ENCODE assay signal across 9 mouse cellular contexts in the genomic region with DNA sequence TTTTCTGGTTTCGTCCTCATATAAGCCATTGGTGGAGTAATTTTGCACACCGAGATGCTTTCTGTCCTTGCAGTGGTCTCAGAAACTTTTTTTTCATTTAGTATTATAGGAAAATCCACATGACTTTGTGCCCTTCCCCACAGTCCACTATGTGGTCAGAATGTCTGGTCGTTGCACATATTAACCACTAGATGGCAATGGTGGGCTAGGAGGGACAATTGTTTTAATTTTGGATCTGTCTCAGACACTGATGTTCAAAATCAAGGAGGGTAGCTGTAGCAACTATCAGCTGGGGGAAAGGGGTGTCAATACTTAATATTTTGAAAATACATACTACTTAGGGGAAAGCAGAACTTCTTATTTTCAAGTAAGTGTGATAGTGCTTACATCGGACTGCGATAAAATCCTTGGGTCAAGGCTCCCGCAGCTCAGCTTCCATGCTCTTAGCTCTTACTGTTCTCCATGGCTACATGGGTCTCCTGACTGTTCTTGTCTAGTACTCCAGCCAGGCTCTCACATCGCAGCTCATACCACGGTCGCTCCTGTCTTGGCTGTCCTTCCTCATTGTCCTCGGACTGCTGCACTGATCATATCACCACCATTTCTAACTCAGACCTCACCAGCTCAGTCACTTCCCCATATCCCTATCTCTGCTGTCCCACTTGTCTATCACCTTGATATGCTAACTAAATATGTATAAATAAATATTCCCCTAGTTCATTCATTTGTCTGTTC.
A peak's percentile ranks its signal among the peaks of the same experiment; 100 is the strongest.
DNase-seq lines count a peak whose midpoint lies in the region; ATAC-seq and TF ChIP-seq lines count a peak whose summit lies in the region.
"Had no signal": no experiment of that assay in that cellular context is flagged by ENCODE, and none has a peak within 500 bp of the region (broad histone marks: within the 10 kb centered on the region; RNA-seq: fewer than 3 reads in every experiment).

No protein-coding gene starts in this region.

- peak; percentile 86 for TF ChIP-seq CTCF in E14TG2a.4 (conservative IDR thresholded peaks at IDR 0.05; ENCODE audit: low read length)

- 49% methylated on average over 10 of the region's 10 CpGs for WGBS in heart, embryonic 11.5 days (ENCODE audit: insufficient replicate concordance)
- WGBS in hindbrain, embryonic 13.5 days = 62% methylated on average over 10 of the region's 10 CpGs
- 66% methylated on average over 10 of the region's 10 CpGs for WGBS in neural tube, embryonic 13.5 days

- DNase-seq in heart, adult 18-20 months = peak; percentile 3 to 20
- DNase-seq in cerebellum, adult 8-10 months = peak; percentile 47
- no peak for DNase-seq in layer of hippocampus, adult 11-12 months (ENCODE audit: low spot score)

- H3K4me3 ChIP-seq in heart, embryonic 11.5 days (ENCODE audit: low read depth, low read length) = no peak overlapping the region
- no peak overlapping the region for H3K4me3 ChIP-seq in E14TG2a.4 (replicated peaks; ENCODE audit: low read length)
- no peak overlapping the region for H3K4me3 ChIP-seq in hindbrain, embryonic 13.5 days
- no peak overlapping the region for H3K4me3 ChIP-seq in neural tube, embryonic 13.5 days
- H3K4me3 ChIP-seq: heart, embryonic 15.5 days had no signal

- ATAC-seq in heart, embryonic 11.5 days (replicated peaks; ENCODE audit: insufficient number of reproducible peaks, low FRiP score, low TSS enrichment) = no peak
- peak; percentile 39 for ATAC-seq in hindbrain, embryonic 13.5 days (ENCODE audit: low FRiP score)
- ATAC-seq in neural tube, embryonic 13.5 days (ENCODE audit: low read depth) = peak; percentile 67; the same call in 1 of the 2 replicates
- ATAC-seq in activated CD4-positive, CD25-positive, alpha-beta regulatory T cell, adult 4 months = no peak

- H3K9ac ChIP-seq in heart, embryonic 11.5 days (ENCODE audit: low read depth, low read length) = no peak overlapping the region
- H3K9ac ChIP-seq in hindbrain, embryonic 13.5 days = no peak overlapping the region
- no peak overlapping the region for H3K9ac ChIP-seq in neural tube, embryonic 13.5 days
- H3K9ac ChIP-seq: heart, embryonic 15.5 days had no signal

- H3K4me1 ChIP-seq in heart, embryonic 11.5 days (ENCODE audit: control insufficient read depth, insufficient read depth, low read length) = no peaks in the 10 kb centered on the region
- H3K4me1 ChIP-seq in E14TG2a.4 (replicated peaks; ENCODE audit: low read depth, low read length) = no peaks in the 10 kb centered on the region
- no peaks in the 10 kb centered on the region for H3K4me1 ChIP-seq in hindbrain, embryonic 13.5 days (replicated peaks)
- H3K4me1 ChIP-seq in neural tube, embryonic 13.5 days (replicated peaks) = no peaks in the 10 kb centered on the region
- H3K4me1 ChIP-seq: heart, embryonic 15.5 days had no signal

- H3K27me3 ChIP-seq in heart, embryonic 11.5 days (ENCODE audit: control insufficient read depth, insufficient read depth, low read length) = no peaks in the 10 kb centered on the region
- no peaks in the 10 kb centered on the region for H3K27me3 ChIP-seq in E14TG2a.4 (ENCODE audit: insufficient read depth, low read length)
- H3K27me3 ChIP-seq in hindbrain, embryonic 13.5 days = no peaks in the 10 kb centered on the region
- no peaks in the 10 kb centered on the region for H3K27me3 ChIP-seq in neural tube, embryonic 13.5 days
- H3K27me3 ChIP-seq: heart, embryonic 15.5 days had no signal

- no peak overlapping the region for H3K27ac ChIP-seq in heart, embryonic 11.5 days (ENCODE audit: low read depth, low read length)
- no peak overlapping the region for H3K27ac ChIP-seq in hindbrain, embryonic 13.5 days
- no peak overlapping the region for H3K27ac ChIP-seq in neural tube, embryonic 13.5 days (replicated peaks)
- H3K27ac ChIP-seq: heart, embryonic 15.5 days had no signal

- H3K9me3 ChIP-seq in heart, embryonic 11.5 days (replicated peaks; ENCODE audit: control insufficient read depth, low read length) = no peaks in the 10 kb centered on the region
- no peaks in the 10 kb centered on the region for H3K9me3 ChIP-seq in E14TG2a.4 (ENCODE audit: low read length)
- no peaks in the 10 kb centered on the region for H3K9me3 ChIP-seq in hindbrain, embryonic 13.5 days
- H3K9me3 ChIP-seq in neural tube, embryonic 13.5 days = no peaks in the 10 kb centered on the region
- H3K9me3 ChIP-seq: heart, embryonic 15.5 days had no signal

- H3K4me2 ChIP-seq in heart, embryonic 11.5 days = no peak overlapping the region
- no peak overlapping the region for H3K4me2 ChIP-seq in hindbrain, embryonic 13.5 days
- no peak overlapping the region for H3K4me2 ChIP-seq in neural tube, embryonic 13.5 days
- H3K4me2 ChIP-seq: heart, embryonic 15.5 days had no signal

- H3K36me3 ChIP-seq in heart, embryonic 11.5 days (ENCODE audit: control insufficient read depth, insufficient read depth, low read length) = no peaks in the 10 kb centered on the region
- no peaks in the 10 kb centered on the region for H3K36me3 ChIP-seq in E14TG2a.4 (ENCODE audit: insufficient read depth, low read length)
- no peaks in the 10 kb centered on the region for H3K36me3 ChIP-seq in hindbrain, embryonic 13.5 days
- no peaks in the 10 kb centered on the region for H3K36me3 ChIP-seq in neural tube, embryonic 13.5 days
- H3K36me3 ChIP-seq: heart, embryonic 15.5 days had no signal

Comparison
In these comparisons a context has a peak if more than half of its experiments do, and no peak if none do; other contexts are left out.
1. ATAC-seq: peak in hindbrain, embryonic 13.5 days (single experiment) and neural tube, embryonic 13.5 days (single experiment); none in heart, embryonic 11.5 days (single experiment) and activated CD4-positive, CD25-positive, alpha-beta regulatory T cell, adult 4 months (single experiment).